ENCODE assay signal across 13 mouse cellular contexts in genomic region chr6:41558271-41558670, GRCm38 (mm10). TPM values are rescaled to one million over a fixed set of nuclear protein-coding genes. Genes with fewer than 3 reads are reported as not detected.
DNase-seq lines count a peak whose midpoint lies in the region; ATAC-seq and TF ChIP-seq lines count a peak whose summit lies in the region.
"Had no signal": no experiment of that assay in that cellular context is flagged by ENCODE, and none has a peak within 500 bp of the region (broad histone marks: within the 10 kb centered on the region; RNA-seq: fewer than 3 reads in every experiment).

No protein-coding gene starts in this region.

- DNase-seq in heart, postnatal 4 days = no peak
- DNase-seq in thymus, adult 18-20 months = peak; percentile 75 to 90
- no peak for DNase-seq in hindbrain, postnatal 0 days (ENCODE audit: low spot score)
- DNase-seq in gastrocnemius, adult 2 months = no peak
- DNase-seq: lung, postnatal 36 days had no signal

- WGBS in heart, embryonic 14.5 days = 44% methylated on average over 2 of the region's 2 CpGs
- WGBS in hindbrain, postnatal 0 days = 52% methylated on average over 2 of the region's 2 CpGs

- no peak for TF ChIP-seq POLR2A in ES-Bruce4 (IDR thresholded peaks at IDR 0.05; ENCODE audit: insufficient read depth, low read length)

- 0 out of 2 replicates have a peak, but pooled peaks have one; percentile 21 for ATAC-seq in heart, embryonic 14.5 days (ENCODE audit: insufficient number of reproducible peaks, insufficient read depth, low FRiP score, low read depth)
- peak; percentile 74 for ATAC-seq in granulocyte monocyte progenitor cell, adult 5-6 weeks (replicated peaks; ENCODE audit: poor library complexity, severe bottlenecking)
- no peak for ATAC-seq in hindbrain, postnatal 0 days
- ATAC-seq in frontal cortex, adult (ENCODE audit: low TSS enrichment) = no peak
- ATAC-seq: forebrain, embryonic 14.5 days had no signal

- no peaks in the 10 kb centered on the region for H3K9me3 ChIP-seq in heart, embryonic 14.5 days (ENCODE audit: control insufficient read depth, low read length)
- no peaks in the 10 kb centered on the region for H3K9me3 ChIP-seq in ES-Bruce4 (replicated peaks; ENCODE audit: control insufficient read depth, insufficient read depth, low read length, poor library complexity, severe bottlenecking)
- no peaks in the 10 kb centered on the region for H3K9me3 ChIP-seq in hindbrain, postnatal 0 days (ENCODE audit: low read length)
- H3K9me3 ChIP-seq: hindbrain, embryonic 12.5 days had no signal

- H3K27ac ChIP-seq in heart, embryonic 14.5 days (replicated peaks in 1 of 2; ENCODE audit: control insufficient read depth in 1 of 2, insufficient read depth in 1 of 2, low read depth in 2 of 2, low read length in 2 of 2) = no peak overlapping the region
- H3K27ac ChIP-seq in ES-Bruce4 (ENCODE audit: insufficient read depth, low read length) = peak overlapping the region; percentile 97
- H3K27ac ChIP-seq in hindbrain, postnatal 0 days = no peak overlapping the region
- H3K27ac ChIP-seq in gastrocnemius, adult 2 months = no peak overlapping the region
- H3K27ac ChIP-seq: hindbrain, embryonic 12.5 days had no signal

- peak; percentile 74 for TF ChIP-seq EP300 in ES-Bruce4 (IDR thresholded peaks at IDR 0.05; ENCODE audit: insufficient read depth, low read depth, low read length)

- H3K9ac ChIP-seq in heart, embryonic 14.5 days (ENCODE audit: low read length) = no peak overlapping the region
- H3K9ac ChIP-seq in ES-Bruce4 (ENCODE audit: low read depth, poor library complexity, severe bottlenecking) = 0 out of 2 replicates have a peak overlapping the region, but pooled peaks have one; percentile 1
- H3K9ac ChIP-seq in hindbrain, postnatal 0 days (replicated peaks; ENCODE audit: low read length) = no peak overlapping the region
- H3K9ac ChIP-seq: hindbrain, embryonic 12.5 days had no signal

- H3K4me2 ChIP-seq in heart, embryonic 14.5 days (ENCODE audit: low read length) = no peak overlapping the region
- H3K4me2 ChIP-seq in hindbrain, postnatal 0 days (ENCODE audit: low read depth, low read length) = no peak overlapping the region
- H3K4me2 ChIP-seq: hindbrain, embryonic 12.5 days had no signal

- no peaks in the 10 kb centered on the region for H3K27me3 ChIP-seq in heart, embryonic 14.5 days (ENCODE audit: control insufficient read depth, insufficient read depth, low read length)
- H3K27me3 ChIP-seq in ES-Bruce4 (ENCODE audit: control insufficient read depth, insufficient read depth, low read length, poor library complexity, severe bottlenecking) = no peaks in the 10 kb centered on the region
- no peaks in the 10 kb centered on the region for H3K27me3 ChIP-seq in hindbrain, postnatal 0 days (ENCODE audit: insufficient read depth, low read length)
- H3K27me3 ChIP-seq: hindbrain, embryonic 12.5 days had no signal

- no peaks in the 10 kb centered on the region for H3K36me3 ChIP-seq in heart, embryonic 14.5 days (ENCODE audit: control insufficient read depth, insufficient read depth, low read length)
- no peaks in the 10 kb centered on the region for H3K36me3 ChIP-seq in ES-Bruce4 (ENCODE audit: control insufficient read depth, insufficient read depth, low read length, poor library complexity, severe bottlenecking)
- no peaks in the 10 kb centered on the region for H3K36me3 ChIP-seq in hindbrain, postnatal 0 days (ENCODE audit: insufficient read depth, low read length)
- H3K36me3 ChIP-seq: hindbrain, embryonic 12.5 days had no signal

- H3K4me3 ChIP-seq in heart, embryonic 14.5 days (ENCODE audit: control insufficient read depth in 1 of 2, insufficient read depth in 1 of 2, low read depth in 1 of 2, low read length in 2 of 2) = no peak overlapping the region
- no peak overlapping the region for H3K4me3 ChIP-seq in ES-Bruce4 (ENCODE audit: low read depth, low read length)
- no peak overlapping the region for H3K4me3 ChIP-seq in hindbrain, postnatal 0 days (ENCODE audit: low read length)
- H3K4me3 ChIP-seq in gastrocnemius, adult 2 months = no peak overlapping the region
- H3K4me3 ChIP-seq: hindbrain, embryonic 12.5 days had no signal

- intact Hi-C loops in gastrocnemius, adult 2 months (cut with DNase I) = no loop called here

- H3K4me1 ChIP-seq in heart, embryonic 14.5 days (ENCODE audit: control insufficient read depth in 2 of 2, insufficient read depth in 2 of 2, low read length in 2 of 2) = no peaks in the 10 kb centered on the region
- peaks cover 8% of the 10 kb centered on the region for H3K4me1 ChIP-seq in ES-Bruce4 (ENCODE audit: control insufficient read depth, insufficient read depth, low read length)
- no peaks in the 10 kb centered on the region for H3K4me1 ChIP-seq in hindbrain, postnatal 0 days (ENCODE audit: insufficient read depth, low read length)
- H3K4me1 ChIP-seq: hindbrain, embryonic 12.5 days had no signal

- TF ChIP-seq CTCF in ES-Bruce4 (IDR thresholded peaks at IDR 0.05; ENCODE audit: low read depth, low read length) = no peak
- TF ChIP-seq CTCF in hindbrain, postnatal 0 days (IDR thresholded peaks at IDR 0.05; ENCODE audit: low read depth) = no peak
- no peak for TF ChIP-seq CTCF in gastrocnemius, adult 2 months (IDR thresholded peaks at IDR 0.05)

RNA-seq across cellular contexts. Expression of gene Prss2, which starts 36.7 kb away (rescaled TPM):
- not detected in 2 replicates for polyA plus RNA-seq in heart, embryonic 14.5 days (2014; fragmentation: Nextera tagmentation; extraction: Ambion mirVana)
- not detected for total RNA-seq in heart, postnatal 4 days (2021)
- polyA plus RNA-seq in ES-Bruce4 (2011; ENCODE audit: insufficient read depth, insufficient read length, low read depth, missing spikeins) = not detected in 2 replicates
- total RNA-seq in granulocyte monocyte progenitor cell, adult 5-6 weeks (2014; fragmentation: Nextera tagmentation) = not detected in 2 replicates
- not detected in 2 replicates for total RNA-seq in granulocyte monocyte progenitor cell, adult 5-6 weeks (2017)
- total RNA-seq in hindbrain, postnatal 0 days (2014; rRNA removed) = not detected in 2 replicates
- polyA plus RNA-seq in hindbrain, postnatal 0 days (2015; fragmentation: Nextera tagmentation; extraction: Ambion mirVana) = not detected in 2 replicates
- not detected for total RNA-seq in gastrocnemius, adult 2 months (2021)
- total RNA-seq: left cerebral cortex, adult 18-20 months had no signal
- polyA plus RNA-seq: forebrain, embryonic 14.5 days; hindbrain, embryonic 12.5 days; kidney, embryonic 16.5 days had no signal

RNA-seq across cellular contexts. Expression of gene Ephb6, which starts 47.0 kb away (rescaled TPM):
- polyA plus RNA-seq in heart, embryonic 14.5 days (2014; fragmentation: Nextera tagmentation; extraction: Ambion mirVana) = 2.8 and 4.4 TPM in 2 replicates
- total RNA-seq in heart, postnatal 4 days (2021) = 1 to 10 TPM; 2.3 to 3.1 TPM
- polyA plus RNA-seq in ES-Bruce4 (2011; ENCODE audit: insufficient read depth, insufficient read length, low read depth, missing spikeins) = 4.0 and 5.7 TPM in 2 replicates
- 0.09 and 1.7 TPM in 2 replicates for total RNA-seq in granulocyte monocyte progenitor cell, adult 5-6 weeks (2014; fragmentation: Nextera tagmentation)
- 1.2 and 5.4 TPM in 2 replicates for total RNA-seq in granulocyte monocyte progenitor cell, adult 5-6 weeks (2017)
- 58.4 and 79.1 TPM in 2 replicates for total RNA-seq in hindbrain, postnatal 0 days (2014; rRNA removed)
- polyA plus RNA-seq in hindbrain, postnatal 0 days (2015; fragmentation: Nextera tagmentation; extraction: Ambion mirVana) = 25.1 and 27.9 TPM in 2 replicates
- total RNA-seq in gastrocnemius, adult 2 months (2021) = under 1 TPM; 0.54 to 0.98 TPM

Comparison
In these comparisons a context has a peak if more than half of its experiments do, and no peak if none do; other contexts are left out.
1. ATAC-seq: peak in heart, embryonic 14.5 days (single experiment) and granulocyte monocyte progenitor cell, adult 5-6 weeks (single experiment); none in hindbrain, postnatal 0 days (single experiment) and frontal cortex, adult (single experiment).
2. DNase-seq: peak in thymus, adult 18-20 months (2 of 2); none in heart, postnatal 4 days (single experiment), hindbrain, postnatal 0 days (single experiment) and gastrocnemius, adult 2 months (single experiment).